Mouse (Mus musculus) splenic B cell, adult 2 months (primary cell): ENCODE data around the gene Tmem207.
"Not testable (repeated sequence)": the region's sequence is repeated elsewhere in the genome, so short reads cannot be mapped to it uniquely, and the experiment has no call there.

Source experiments
- DNase-seq: peaks from one replicate; pipeline ENCODE4 v3.0.0-alpha.2; 2011; ENCODE audit warnings: low read depth, low spot score
- H3K27me3 ChIP-seq: 2 replicates; pipeline ENCODE4 v1.6.1; 2012; ENCODE audit warnings: mild to moderate bottlenecking, low read length, moderate library complexity, mixed read lengths; ENCODE audit not compliant: control insufficient read depth, poor library complexity, insufficient read depth, severe bottlenecking
- H3K36me3 ChIP-seq: 2 replicates; pipeline ENCODE4 v1.6.1; 2012; ENCODE audit warnings: mild to moderate bottlenecking, low read length, moderate library complexity, mixed read lengths; ENCODE audit not compliant: control insufficient read depth, poor library complexity, insufficient read depth, severe bottlenecking

Gene Tmem207

DNA sequence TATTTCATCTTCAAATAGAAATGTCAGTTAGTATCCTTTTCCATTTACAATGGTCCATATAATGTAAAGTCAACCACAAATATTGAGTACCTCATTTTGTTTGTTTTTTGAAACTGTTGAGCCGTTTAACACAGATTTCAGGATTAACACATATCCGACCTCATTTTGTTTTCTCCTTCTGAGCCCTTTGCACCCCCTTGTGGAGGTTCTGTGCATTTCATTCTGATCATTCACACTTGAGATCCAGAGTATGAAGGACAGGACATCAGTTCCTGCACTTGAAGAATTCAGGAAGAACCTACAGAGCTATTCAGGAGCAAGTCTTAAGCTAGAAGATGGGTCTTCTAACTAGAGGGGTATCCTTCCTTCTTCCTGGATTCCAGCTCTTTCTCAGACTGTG, 7.0 kb downstream of the Tmem207 start:
- Histone ChIP-seq H3K36me3 (no peaks in the 10 kb centered on the region), H3K27me3 (no peaks in the 10 kb centered on the region)
- no peak for DNase-seq

DNA sequence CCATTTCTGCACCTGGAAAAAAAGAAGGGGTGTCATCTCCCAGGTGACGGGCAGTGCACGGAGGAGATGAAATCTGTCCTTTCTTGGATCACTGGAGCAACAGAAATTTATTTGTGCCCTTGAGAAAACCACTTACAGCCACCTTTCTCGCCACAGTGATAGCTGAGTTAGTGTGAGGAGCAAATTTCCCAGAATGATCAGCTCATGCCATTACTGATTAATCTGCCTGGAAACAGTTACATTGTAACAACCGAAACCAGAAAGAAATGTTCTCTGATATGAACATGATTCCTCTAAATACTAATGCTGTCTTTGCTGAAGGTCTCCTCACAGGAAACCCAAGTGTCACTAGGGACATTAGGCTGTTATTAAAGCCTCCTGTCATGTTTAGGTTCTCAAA, 21.6 kb downstream of the Tmem207 start:
- Histone ChIP-seq H3K27me3 (no peaks in the 10 kb centered on the region), H3K36me3 (no peaks in the 10 kb centered on the region)
- no peak for DNase-seq

DNA sequence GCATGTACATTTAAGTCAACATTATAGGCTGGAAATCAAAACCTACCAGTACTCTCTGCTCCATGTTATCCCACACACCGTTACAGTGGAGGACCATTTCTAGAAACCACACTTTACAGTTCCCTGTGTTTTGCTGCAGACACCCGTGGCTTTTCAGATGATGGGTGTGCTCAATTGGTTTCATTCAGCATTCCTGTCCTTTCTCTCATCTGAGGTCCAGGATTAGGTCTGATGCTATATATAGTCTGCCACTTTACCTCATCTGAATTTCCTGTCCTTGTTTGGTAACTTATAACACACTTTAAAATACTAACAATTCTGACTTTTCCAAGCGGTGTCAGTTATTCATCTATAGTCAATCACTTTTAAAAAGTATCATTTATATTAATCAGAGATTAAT, 25.8 kb downstream of the Tmem207 start:
- Histone ChIP-seq H3K36me3 (no peaks in the 10 kb centered on the region), H3K27me3 (no peaks in the 10 kb centered on the region)
- DNase-seq, result no peak

DNA sequence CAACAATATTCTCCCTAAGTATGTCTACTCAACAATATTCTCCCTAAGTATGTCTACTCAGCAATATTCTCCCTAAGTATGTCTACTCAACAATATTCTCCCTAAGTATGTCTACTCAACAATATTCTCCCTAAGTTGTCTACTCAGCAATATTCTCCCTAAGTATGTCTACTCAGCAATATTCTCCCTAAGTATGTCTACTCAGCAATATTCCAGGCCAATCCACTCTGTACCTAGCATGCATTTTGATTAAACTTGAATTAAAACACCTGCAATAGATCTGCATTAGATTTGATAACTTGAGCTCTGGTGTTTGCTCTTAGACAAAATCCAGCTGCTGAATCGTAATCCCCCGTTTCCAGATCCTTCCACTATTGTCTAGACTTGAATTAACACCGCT, 26.9 kb downstream of the Tmem207 start:
- not testable (repeated sequence) for DNase-seq, H3K36me3 ChIP-seq, H3K27me3 ChIP-seq

DNA sequence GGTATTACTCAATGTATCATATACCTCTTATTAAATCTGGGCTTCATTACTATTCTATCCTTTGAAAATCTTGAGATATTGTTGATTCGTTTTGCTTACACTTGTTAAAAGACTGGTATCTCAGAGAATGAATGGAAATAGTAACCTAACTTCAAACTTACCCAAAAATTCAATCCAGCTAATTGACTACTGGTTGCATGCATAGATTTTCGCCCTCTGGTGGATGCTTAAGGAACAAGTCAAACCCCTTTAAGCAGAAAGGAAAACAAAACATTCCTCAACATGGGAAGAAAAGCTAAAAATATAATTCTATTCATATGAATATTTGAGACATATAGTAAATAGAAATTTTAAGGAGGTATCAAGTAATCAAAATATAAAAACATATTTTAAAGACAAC, 30.8 kb downstream of the Tmem207 start:
- DNase-seq, result no peak
- no peaks in the 10 kb centered on the region for H3K27me3 ChIP-seq
- no peaks in the 10 kb centered on the region for H3K36me3 ChIP-seq

DNA sequence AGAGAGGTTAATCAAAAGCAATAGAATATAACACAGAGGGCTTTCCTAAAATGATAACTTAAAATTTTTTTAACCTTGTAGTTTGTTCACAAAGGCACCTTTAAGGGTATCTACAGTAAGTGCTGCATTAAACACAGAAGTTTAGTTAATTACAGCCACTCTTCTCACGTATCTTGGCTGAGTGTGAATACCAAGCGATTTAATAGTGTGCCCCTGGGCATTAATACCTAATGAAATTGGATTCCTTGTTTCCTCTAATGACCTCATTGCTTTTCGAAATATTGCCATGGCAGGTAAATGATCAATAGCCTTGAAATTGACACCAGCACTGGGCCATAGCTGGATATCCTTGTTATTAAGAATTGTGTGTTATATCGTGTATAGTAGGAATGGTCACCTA, 55.3 kb downstream of the Tmem207 start:
- H3K36me3 ChIP-seq, result no peaks in the 10 kb centered on the region
- H3K27me3 ChIP-seq, result no peaks in the 10 kb centered on the region
- no peak for DNase-seq

DNA sequence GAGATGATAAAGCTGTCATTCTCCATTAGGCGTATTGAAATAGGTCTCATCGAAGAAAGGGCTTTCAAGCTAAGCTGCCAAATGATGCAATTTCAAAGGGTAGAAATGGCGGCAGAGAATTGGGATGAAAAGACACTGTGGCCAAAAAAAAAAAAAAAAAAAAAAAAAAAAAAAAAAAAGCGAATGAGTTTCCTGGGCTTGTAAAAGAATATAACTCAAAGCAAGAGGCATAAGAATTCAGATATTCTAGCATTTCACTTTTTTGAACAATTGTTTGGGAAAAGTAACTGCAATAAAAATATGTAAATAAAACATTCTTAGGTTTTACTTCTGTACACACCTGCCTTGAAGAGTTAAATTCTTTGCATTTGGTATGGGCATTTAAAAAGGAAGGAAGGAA, 60.0 kb downstream of the Tmem207 start:
- DNase-seq, result no peak
- no peaks in the 10 kb centered on the region for H3K27me3 ChIP-seq
- no peaks in the 10 kb centered on the region for H3K36me3 ChIP-seq

DNA sequence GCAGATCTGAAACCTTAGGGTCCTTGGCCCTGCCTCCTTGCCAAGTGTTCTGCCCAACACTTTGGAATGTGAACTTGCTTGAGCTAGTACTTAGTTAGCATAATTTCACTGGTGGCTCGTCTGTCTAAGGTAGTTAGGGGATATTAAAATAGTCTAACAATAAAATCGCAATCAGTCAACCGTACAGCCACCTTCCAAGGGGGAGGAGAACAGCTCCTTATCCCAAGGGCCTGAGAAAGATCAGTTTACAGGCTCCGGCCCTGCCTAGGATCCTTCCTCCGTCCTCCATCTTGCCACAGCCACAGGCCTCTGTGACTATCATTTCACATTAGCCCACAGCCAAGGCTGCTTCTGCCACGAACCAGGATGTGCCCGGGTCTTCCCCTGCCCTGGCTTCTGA, 63.7 kb downstream of the Tmem207 start, which contains the start of gene Cldn16:
TSS of gene Cldn16 (plus strand) at position 301 of the 400 bp plus-strand sequence.
- Histone ChIP-seq H3K27me3 (no peaks in the 10 kb centered on the region), H3K36me3 (no peaks in the 10 kb centered on the region)
- DNase-seq, result no peak

DNA sequence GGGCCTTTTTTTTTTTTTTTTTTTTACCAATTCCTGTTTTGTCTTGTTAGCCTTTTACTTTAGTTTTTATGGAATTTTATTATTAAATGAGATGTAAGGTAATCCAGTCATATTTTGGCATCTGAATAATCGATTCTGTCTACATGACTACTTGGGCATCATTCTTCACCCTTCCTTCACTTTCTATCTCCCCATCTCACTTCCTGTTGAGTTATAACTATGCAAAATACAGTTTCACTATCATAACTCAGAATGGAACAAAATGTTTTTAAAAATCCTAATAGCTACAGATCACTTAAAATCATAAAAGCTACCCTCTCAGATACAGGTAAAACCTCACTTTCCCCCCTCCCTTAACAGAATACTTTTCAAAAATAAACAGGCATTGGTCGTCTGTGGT, 70.4 kb downstream of the Tmem207 start:
- H3K36me3 ChIP-seq, result no peaks in the 10 kb centered on the region
- H3K27me3 ChIP-seq, result no peaks in the 10 kb centered on the region
- no peak for DNase-seq

DNA sequence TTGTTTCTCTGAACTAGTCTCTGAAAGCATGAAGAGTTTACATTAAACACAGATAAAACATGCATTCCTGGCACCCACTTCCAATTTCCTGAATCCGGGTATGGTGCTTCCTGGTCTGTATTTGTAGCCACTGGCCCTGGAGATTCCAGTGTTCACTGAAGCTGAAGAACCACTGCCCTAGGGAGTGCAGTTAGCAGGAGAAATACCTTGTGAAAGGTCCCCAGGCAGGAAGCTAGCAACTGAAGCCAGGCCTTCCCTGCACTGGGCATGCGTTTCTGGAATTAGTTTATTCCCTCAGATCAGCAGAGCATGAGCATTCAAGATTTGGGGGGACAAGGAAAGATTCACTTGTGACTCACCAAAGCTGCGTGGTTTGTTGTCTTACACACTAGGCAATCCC, 72.4 kb downstream of the Tmem207 start:
- no peaks in the 10 kb centered on the region for H3K27me3 ChIP-seq
- H3K36me3 ChIP-seq, result no peaks in the 10 kb centered on the region
- DNase-seq, result no peak
